Mouse (Mus musculus): ENCODE data around the gene Olfr173. TPM values are rescaled to one million over a fixed set of nuclear protein-coding genes. Genes with fewer than 3 reads are reported as not detected.
A peak's percentile ranks its signal among the peaks of the same experiment; 100 is the strongest.

Olfr173 gene
- not detected in 2 replicates for polyA plus RNA-seq (2014; fragmentation: Nextera tagmentation; extraction: Ambion mirVana)

GRCm38 (mm10) chr16:58800168-58800567 lies at the start of gene Olfr173:
TSS of gene Olfr173 (minus strand) at chr16:58800268.
- ATAC-seq (ENCODE audit: insufficient number of reproducible peaks, insufficient read depth, low FRiP score, low read depth), result no peak
- Histone ChIP-seq H3K9me3 (ENCODE audit: control insufficient read depth, low read length) (no peaks in the 10 kb centered on the region), H3K9ac (ENCODE audit: low read length) (no peak within 1 kb of the TSS), H3K4me3 (ENCODE audit: control insufficient read depth in 1 of 2, insufficient read depth in 1 of 2, low read depth in 1 of 2, low read length in 2 of 2) (no peak within 1 kb of the TSS), H3K4me2 (ENCODE audit: low read length) (no peak within 1 kb of the TSS), H3K36me3 (ENCODE audit: control insufficient read depth, insufficient read depth, low read length) (no peaks in the 10 kb centered on the region), H3K27ac (replicated peaks in 1 of 2; ENCODE audit: control insufficient read depth in 1 of 2, insufficient read depth in 1 of 2, low read depth in 2 of 2, low read length in 2 of 2) (no peak within 1 kb of the TSS), H3K4me1 (ENCODE audit: control insufficient read depth in 2 of 2, insufficient read depth in 2 of 2, low read length in 2 of 2) (no peaks in the 10 kb centered on the region), H3K27me3 (ENCODE audit: control insufficient read depth, insufficient read depth, low read length) (no peaks in the 10 kb centered on the region)
- 63% methylated on average over 2 of the region's 2 CpGs for WGBS

GRCm38 (mm10) chr16:58826732-58827319 lies 26.8 kb upstream of the Olfr173 start, which contains the start of gene Olfr175-ps1:
TSS of gene Olfr175-ps1 (minus strand) at chr16:58826782.
- Histone ChIP-seq H3K27me3 (ENCODE audit: control insufficient read depth, insufficient read depth, low read length) (no peaks in the 10 kb centered on the region), H3K36me3 (ENCODE audit: control insufficient read depth, insufficient read depth, low read length) (no peaks in the 10 kb centered on the region), H3K27ac (replicated peaks in 1 of 2; ENCODE audit: control insufficient read depth in 1 of 2, insufficient read depth in 1 of 2, low read depth in 2 of 2, low read length in 2 of 2) (no peak within 1 kb of the TSS), H3K4me1 (ENCODE audit: control insufficient read depth in 2 of 2, insufficient read depth in 2 of 2, low read length in 2 of 2) (no peaks in the 10 kb centered on the region), H3K9ac (ENCODE audit: low read length) (no peak within 1 kb of the TSS), H3K4me2 (ENCODE audit: low read length) (no peak within 1 kb of the TSS), H3K4me3 (ENCODE audit: control insufficient read depth in 1 of 2, insufficient read depth in 1 of 2, low read depth in 1 of 2, low read length in 2 of 2) (no peak within 1 kb of the TSS), H3K9me3 (ENCODE audit: control insufficient read depth, low read length) (no peaks in the 10 kb centered on the region)
- WGBS, result 84% methylated on average over 1 of the region's 1 CpGs
- no peak for ATAC-seq (ENCODE audit: insufficient number of reproducible peaks, insufficient read depth, low FRiP score, low read depth)

GRCm38 (mm10) chr16:58763076-58763475 lies 37.0 kb downstream of the Olfr173 start, which contains the start of gene Olfr172:
TSS of gene Olfr172 (minus strand) at chr16:58763176.
- WGBS, result 81% methylated on average over 1 of the region's 1 CpGs
- no peak within 1 kb of the TSS for H3K4me3 ChIP-seq (ENCODE audit: control insufficient read depth in 1 of 2, insufficient read depth in 1 of 2, low read depth in 1 of 2, low read length in 2 of 2)

GRCm38 (mm10) chr16:58756191-58756590 lies 43.9 kb downstream of the Olfr173 start:
- no peak for ATAC-seq (ENCODE audit: insufficient number of reproducible peaks, insufficient read depth, low FRiP score, low read depth)
- Histone ChIP-seq H3K36me3 (ENCODE audit: control insufficient read depth, insufficient read depth, low read length) (no peaks in the 10 kb centered on the region), H3K27me3 (ENCODE audit: control insufficient read depth, insufficient read depth, low read length) (no peaks in the 10 kb centered on the region), H3K4me2 (ENCODE audit: low read length) (no peak overlapping the region), H3K4me1 (ENCODE audit: control insufficient read depth in 2 of 2, insufficient read depth in 2 of 2, low read length in 2 of 2) (no peaks in the 10 kb centered on the region), H3K9me3 (ENCODE audit: control insufficient read depth, low read length) (no peaks in the 10 kb centered on the region), H3K27ac (replicated peaks in 1 of 2; ENCODE audit: control insufficient read depth in 1 of 2, insufficient read depth in 1 of 2, low read depth in 2 of 2, low read length in 2 of 2) (no peak overlapping the region), H3K9ac (ENCODE audit: low read length) (no peak overlapping the region), H3K4me3 (ENCODE audit: control insufficient read depth in 1 of 2, insufficient read depth in 1 of 2, low read depth in 1 of 2, low read length in 2 of 2) (no peak overlapping the region)

More at GRCm38 (mm10) chr16:58763076-58763475, 37.0 kb downstream of the Olfr173 start, which contains the start of gene Olfr172:
- no peaks in the 10 kb centered on the region for H3K36me3 ChIP-seq (ENCODE audit: control insufficient read depth, insufficient read depth, low read length)
- no peaks in the 10 kb centered on the region for H3K9me3 ChIP-seq (ENCODE audit: control insufficient read depth, low read length)
- no peak within 1 kb of the TSS for H3K9ac ChIP-seq (ENCODE audit: low read length)
- ATAC-seq (ENCODE audit: insufficient number of reproducible peaks, insufficient read depth, low FRiP score, low read depth), result no peak
- H3K4me1 ChIP-seq (ENCODE audit: control insufficient read depth in 2 of 2, insufficient read depth in 2 of 2, low read length in 2 of 2), result no peaks in the 10 kb centered on the region
- no peak within 1 kb of the TSS for H3K4me2 ChIP-seq (ENCODE audit: low read length)
- H3K27me3 ChIP-seq (ENCODE audit: control insufficient read depth, insufficient read depth, low read length), result no peaks in the 10 kb centered on the region
- H3K27ac ChIP-seq (replicated peaks in 1 of 2; ENCODE audit: control insufficient read depth in 1 of 2, insufficient read depth in 1 of 2, low read depth in 2 of 2, low read length in 2 of 2), result no peak within 1 kb of the TSS

GRCm38 (mm10) chr16:58751314-58751713 lies 48.8 kb downstream of the Olfr173 start:
- no peak for ATAC-seq (ENCODE audit: insufficient number of reproducible peaks, insufficient read depth, low FRiP score, low read depth)
- Histone ChIP-seq H3K9me3 (ENCODE audit: control insufficient read depth, low read length) (no peaks in the 10 kb centered on the region), H3K4me1 (ENCODE audit: control insufficient read depth in 2 of 2, insufficient read depth in 2 of 2, low read length in 2 of 2) (peaks cover 3 to 6% of the 10 kb centered on the region in 2 experiments; a peak in 3 of 4 replicates), H3K36me3 (ENCODE audit: control insufficient read depth, insufficient read depth, low read length) (no peaks in the 10 kb centered on the region), H3K4me3 (ENCODE audit: control insufficient read depth in 1 of 2, insufficient read depth in 1 of 2, low read depth in 1 of 2, low read length in 2 of 2) (no peak overlapping the region), H3K9ac (ENCODE audit: low read length) (no peak overlapping the region), H3K4me2 (ENCODE audit: low read length) (no peak overlapping the region), H3K27ac (replicated peaks in 1 of 2; ENCODE audit: control insufficient read depth in 1 of 2, insufficient read depth in 1 of 2, low read depth in 2 of 2, low read length in 2 of 2) (no peak overlapping the region), H3K27me3 (ENCODE audit: control insufficient read depth, insufficient read depth, low read length) (no peaks in the 10 kb centered on the region)
- 19% methylated on average over 1 of the region's 1 CpGs for WGBS

GRCm38 (mm10) chr16:58746715-58747114 lies 53.4 kb downstream of the Olfr173 start:
- Histone ChIP-seq H3K36me3 (ENCODE audit: control insufficient read depth, insufficient read depth, low read length) (no peaks in the 10 kb centered on the region), H3K27ac (replicated peaks in 1 of 2; ENCODE audit: control insufficient read depth in 1 of 2, insufficient read depth in 1 of 2, low read depth in 2 of 2, low read length in 2 of 2) (peak overlapping the region; percentile 1 to 57; a peak in 2 of 4 replicates), H3K9me3 (ENCODE audit: control insufficient read depth, low read length) (no peaks in the 10 kb centered on the region), H3K9ac (ENCODE audit: low read length) (no peak overlapping the region), H3K4me1 (ENCODE audit: control insufficient read depth in 2 of 2, insufficient read depth in 2 of 2, low read length in 2 of 2) (peaks cover 3 to 6% of the 10 kb centered on the region in 2 experiments; a peak in 3 of 4 replicates), H3K4me3 (ENCODE audit: control insufficient read depth in 1 of 2, insufficient read depth in 1 of 2, low read depth in 1 of 2, low read length in 2 of 2) (no peak overlapping the region), H3K4me2 (ENCODE audit: low read length) (peak overlapping the region; percentile 27), H3K27me3 (ENCODE audit: control insufficient read depth, insufficient read depth, low read length) (no peaks in the 10 kb centered on the region)
- 18% methylated on average over 4 of the region's 4 CpGs for WGBS
- peak; percentile 26; the same call in 1 of the 2 replicates for ATAC-seq (ENCODE audit: insufficient number of reproducible peaks, insufficient read depth, low FRiP score, low read depth)

Data from heart, embryonic 14.5 days (tissue).